Mouse (Mus musculus) forebrain, embryonic 12.5 days (tissue): ENCODE measurements at regions not wholly inside any gene's neighbourhood (a gene's known extent, or its start where the extent isn't known, plus 50 kb on each side); places are given as distances from the start of the nearest gene placed in this dataset.
"Not testable (repeated sequence)": the region's sequence is repeated elsewhere in the genome, so short reads cannot be mapped to it uniquely, and the experiment has no call there.

Source experiments
- ATAC-seq: fragments of 200-750 bp; cut with Nextera tagmentation; 2 replicates; pipeline ENCODE4 v1.8.0; 2017; ENCODE audit warnings: moderate TSS enrichment; ENCODE audit not compliant: low FRiP score
- H3K27ac ChIP-seq: fragments of 300-500 bp; sonication (generic); 2 replicates; pipeline ENCODE4 v1.5.1; 2016; ENCODE audit warnings: mild to moderate bottlenecking
- H3K27me3 ChIP-seq: fragments of 300-500 bp; sonication (generic); 2 replicates; pipeline ENCODE4 v1.6.1; 2016; ENCODE audit warnings: mild to moderate bottlenecking
- H3K36me3 ChIP-seq: fragments of 300-500 bp; sonication (generic); replicated peaks from 2 replicates; pipeline ENCODE4 v1.6.1; 2016; ENCODE audit warnings: mild to moderate bottlenecking
- H3K4me1 ChIP-seq: fragments of 300-500 bp; sonication (generic); 2 replicates; pipeline ENCODE4 v1.6.1; 2016
- H3K4me2 ChIP-seq: fragments of 300-500 bp; sonication (generic); 2 replicates; pipeline ENCODE4 v1.6.1; 2016; ENCODE audit warnings: mild to moderate bottlenecking, moderate library complexity
- H3K4me3 ChIP-seq: fragments of 300-500 bp; sonication (generic); replicated peaks from 2 replicates; pipeline ENCODE4 v1.5.1; 2016; ENCODE audit warnings: mild to moderate bottlenecking
- H3K9ac ChIP-seq: fragments of 300-500 bp; sonication (generic); 2 replicates; pipeline ENCODE4 v1.6.1; 2016; ENCODE audit warnings: mild to moderate bottlenecking
- H3K9me3 ChIP-seq: fragments of 300-500 bp; sonication (generic); 2 replicates; pipeline ENCODE4 v1.6.1; 2016
- WGBS: fragments of 180-500 bp; shearing (Covaris S2); methylation state at CpG from one replicate; pipeline ENCODE4 v1.1.7; 2016; 5-methylcytosine and 5-hydroxymethylcytosine counted together

DNA sequence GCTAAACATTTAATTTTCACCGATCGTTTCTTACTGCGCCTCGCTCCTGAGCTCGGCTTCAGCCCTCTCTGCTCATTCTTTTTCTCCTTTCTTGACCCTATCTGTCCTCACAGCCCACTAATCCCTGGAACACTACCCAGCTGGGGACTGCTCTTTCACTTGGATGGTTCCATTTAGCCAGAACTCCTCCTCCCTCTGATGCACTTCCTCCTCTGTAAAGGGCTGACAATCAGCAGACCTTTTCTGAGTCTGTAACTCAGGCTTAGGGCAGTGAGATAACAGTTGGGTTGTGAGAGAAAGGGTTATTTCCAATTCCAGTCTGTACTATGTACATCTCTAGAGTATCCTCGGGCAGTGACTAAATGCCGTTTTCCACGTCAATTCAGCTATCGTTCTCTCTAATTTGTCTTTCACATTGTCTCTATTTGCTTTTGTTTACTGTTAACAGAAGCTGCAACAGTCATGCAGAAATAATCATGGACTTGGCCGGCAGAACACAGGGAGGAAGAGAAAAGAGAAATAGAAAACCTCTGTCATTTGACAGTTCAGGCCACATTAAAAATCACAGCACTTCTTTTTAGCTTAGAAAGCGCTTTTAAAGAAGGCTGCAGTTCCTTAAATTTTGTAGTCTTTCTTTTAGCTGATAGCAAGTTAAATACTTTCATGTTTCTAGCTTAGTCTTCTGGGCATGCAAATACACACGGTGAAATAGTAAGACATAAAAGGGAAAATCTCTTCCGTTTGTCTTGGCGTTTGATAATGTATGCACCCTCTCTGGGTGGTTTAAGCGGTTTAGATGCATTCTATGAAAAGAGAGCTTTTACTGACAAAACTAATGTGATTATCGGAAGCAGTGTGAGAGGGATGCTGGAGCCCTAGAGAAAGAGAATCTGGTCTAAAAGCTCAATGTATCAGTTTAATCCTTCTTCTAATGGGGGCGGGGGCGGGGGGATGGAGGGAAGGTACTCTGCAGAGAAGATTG, 94.7 kb upstream of the Fam181b start:
- H3K4me3 ChIP-seq: peak overlapping the region; percentile 3; the same call in 1 of the 2 replicates
- H3K4me1 ChIP-seq: peaks cover 20% of the 10 kb centered on the region; the same call in 1 of the 2 replicates
- H3K9me3 ChIP-seq: no peaks in the 10 kb centered on the region
- peak overlapping the region; percentile 45 for H3K4me2 ChIP-seq
- WGBS: 4% methylated on average over 18 of the region's 18 CpGs
- H3K9ac ChIP-seq: peak overlapping the region; percentile 7; the same call in 1 of the 2 replicates
- peaks cover 16% of the 10 kb centered on the region; the same call in 1 of the 2 replicates for H3K27me3 ChIP-seq
- H3K36me3 ChIP-seq: no peaks in the 10 kb centered on the region
- ATAC-seq: peak; percentile 94
- H3K27ac ChIP-seq: peak overlapping the region; percentile 47

DNA sequence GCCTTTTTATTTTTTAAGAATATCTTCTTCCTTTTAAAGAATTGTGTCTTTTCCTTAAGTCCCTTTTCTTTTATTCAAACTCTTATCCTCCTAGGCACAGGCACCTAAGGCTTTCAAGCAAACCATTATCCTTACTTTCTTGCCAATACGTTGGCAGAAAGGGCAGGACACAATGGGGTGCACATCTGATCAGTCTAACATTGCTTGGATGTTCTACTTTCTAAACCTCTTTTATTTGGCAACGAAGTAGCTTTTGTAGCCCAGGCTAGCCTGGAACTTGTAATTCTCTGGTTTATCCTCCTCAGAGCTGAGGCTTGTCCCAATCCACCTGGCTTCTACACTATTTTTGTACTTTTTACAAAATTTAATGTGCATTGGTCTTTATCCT, 94.0 kb upstream of the Fam181b start:
- Histone ChIP-seq H3K27me3 (peaks cover 13% of the 10 kb centered on the region; the same call in 1 of the 2 replicates), H3K9ac (no peak overlapping the region), H3K27ac (0 out of 2 replicates have a peak overlapping the region, but pooled peaks have one; percentile 47), H3K36me3 (no peaks in the 10 kb centered on the region), H3K4me2 (peak overlapping the region; percentile 45), H3K4me1 (peaks cover 20% of the 10 kb centered on the region; the same call in 1 of the 2 replicates), H3K9me3 (no peaks in the 10 kb centered on the region), H3K4me3 (no peak overlapping the region)
- no peak for ATAC-seq
- 12% methylated on average over 2 of the region's 2 CpGs for WGBS

GRCm38 (mm10) chr7:92998886-92999285, 80.8 kb upstream of the Fam181b start:
- no peaks in the 10 kb centered on the region for H3K9me3 ChIP-seq
- H3K27me3 ChIP-seq: no peaks in the 10 kb centered on the region
- 89% methylated on average over 3 of the region's 3 CpGs for WGBS
- ATAC-seq: no peak
- no peaks in the 10 kb centered on the region for H3K4me1 ChIP-seq
- H3K4me3 ChIP-seq: no peak overlapping the region
- no peak overlapping the region for H3K27ac ChIP-seq
- no peaks in the 10 kb centered on the region for H3K36me3 ChIP-seq
- no peak overlapping the region for H3K4me2 ChIP-seq
- no peak overlapping the region for H3K9ac ChIP-seq

DNA sequence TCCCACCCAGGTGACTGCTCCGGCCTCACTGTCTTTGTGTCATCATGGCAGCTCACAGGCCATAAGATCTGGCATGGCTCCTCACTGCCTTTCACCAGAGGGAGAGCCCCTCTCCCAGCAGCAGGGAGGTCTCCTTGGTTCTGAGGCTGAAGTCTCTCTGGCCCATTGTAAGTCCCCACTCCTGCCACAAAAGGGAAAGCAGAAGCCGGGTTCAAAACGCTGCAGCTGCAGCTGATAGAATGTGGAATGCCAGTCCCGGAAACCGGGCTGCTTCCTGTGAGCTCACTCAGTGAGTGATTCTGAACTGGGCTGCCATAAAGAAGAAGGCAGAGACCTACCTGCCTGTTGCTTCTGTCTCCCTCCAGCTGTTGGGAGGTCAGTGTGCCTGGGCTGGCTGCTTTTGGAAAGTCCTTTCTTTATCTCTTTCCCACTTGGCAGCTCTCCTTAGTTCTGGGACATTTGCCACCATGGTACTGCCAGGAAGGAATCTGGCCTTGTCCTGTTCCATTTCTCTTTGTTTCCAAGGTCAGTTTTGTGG, 72.9 kb upstream of the Fam181b start:
- H3K9me3 ChIP-seq, H3K27me3 ChIP-seq, H3K4me1 ChIP-seq, H3K4me2 ChIP-seq, H3K36me3 ChIP-seq, H3K4me3 ChIP-seq, H3K27ac ChIP-seq, H3K9ac ChIP-seq: not testable (repeated sequence)
- peak; percentile 44; the same call in 1 of the 2 replicates for ATAC-seq
- WGBS: 31% methylated on average over 5 of the region's 5 CpGs

- no peaks in the 10 kb centered on the region for H3K9me3 ChIP-seq
- no peak overlapping the region for H3K9ac ChIP-seq
- no peak overlapping the region for H3K4me2 ChIP-seq
- no peaks in the 10 kb centered on the region for H3K36me3 ChIP-seq
- H3K4me1 ChIP-seq: peaks cover 6% of the 10 kb centered on the region; the same call in 1 of the 2 replicates
- no peaks in the 10 kb centered on the region for H3K27me3 ChIP-seq
- no peak for ATAC-seq
- no peak overlapping the region for H3K27ac ChIP-seq
- H3K4me3 ChIP-seq: no peak overlapping the region
- 15% methylated on average over 4 of the region's 4 CpGs for WGBS
Observed at GRCm38 (mm10) chr7:93007721-93008120, 71.9 kb upstream of the Fam181b start.

GRCm38 (mm10) chr7:93019390-93019789, 60.3 kb upstream of the Fam181b start:
- no peak overlapping the region for H3K27ac ChIP-seq
- H3K9me3 ChIP-seq: no peaks in the 10 kb centered on the region
- peaks cover 9% of the 10 kb centered on the region for H3K27me3 ChIP-seq
- H3K36me3 ChIP-seq: no peaks in the 10 kb centered on the region
- no peak overlapping the region for H3K4me3 ChIP-seq
- H3K4me2 ChIP-seq: no peak overlapping the region
- no peak overlapping the region for H3K9ac ChIP-seq
- ATAC-seq: no peak
- WGBS: 84% methylated on average over 1 of the region's 1 CpGs
- H3K4me1 ChIP-seq: peaks cover 11% of the 10 kb centered on the region

DNA sequence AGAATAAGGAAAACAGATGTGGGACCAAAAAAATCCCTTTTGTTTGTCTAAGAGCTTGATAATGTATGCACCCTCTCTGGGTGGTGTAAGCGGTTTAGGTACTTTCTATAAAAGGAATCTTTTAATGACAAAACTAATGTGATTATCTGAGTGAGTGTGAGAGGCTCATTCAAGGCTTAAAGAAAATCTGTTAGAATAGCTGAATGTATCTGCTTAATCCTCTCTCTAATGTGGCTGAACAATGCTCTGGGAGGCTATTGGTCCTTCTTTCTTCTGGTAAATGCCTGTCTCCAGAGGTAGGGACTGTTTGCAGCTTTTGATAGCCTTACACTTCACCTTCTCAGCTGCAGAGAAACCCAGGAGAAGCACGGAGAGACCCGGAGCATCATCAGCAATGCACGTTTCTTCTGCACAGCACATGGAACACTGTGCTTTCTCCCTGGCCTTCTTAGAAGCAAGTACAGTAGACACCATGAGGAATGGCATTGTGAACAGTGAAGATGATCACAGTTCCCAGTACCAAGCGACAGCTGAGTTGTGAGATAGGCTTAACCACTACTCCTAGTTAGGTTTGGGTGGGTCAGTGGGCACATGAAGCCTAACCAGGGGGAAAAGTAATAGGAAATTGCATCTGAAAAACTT, 56.1 kb upstream of the Fam181b start:
- H3K27ac ChIP-seq: no peak overlapping the region
- no peak for ATAC-seq
- peaks cover 18% of the 10 kb centered on the region for H3K27me3 ChIP-seq
- 18% methylated on average over 5 of the region's 5 CpGs for WGBS
- H3K9ac ChIP-seq: no peak overlapping the region
- H3K4me1 ChIP-seq: peaks cover 16% of the 10 kb centered on the region
- H3K4me2 ChIP-seq: no peak overlapping the region
- H3K36me3 ChIP-seq: no peaks in the 10 kb centered on the region
- H3K9me3 ChIP-seq: no peaks in the 10 kb centered on the region
- H3K4me3 ChIP-seq: no peak overlapping the region

- no peak overlapping the region for H3K4me2 ChIP-seq
- no peak overlapping the region for H3K9ac ChIP-seq
- WGBS: 24% methylated on average over 4 of the region's 4 CpGs
- no peaks in the 10 kb centered on the region for H3K36me3 ChIP-seq
- H3K27me3 ChIP-seq: peaks cover 10% of the 10 kb centered on the region
- no peak overlapping the region for H3K27ac ChIP-seq
- H3K4me1 ChIP-seq: peaks cover 16% of the 10 kb centered on the region
- peak; percentile 51; the same call in 1 of the 2 replicates for ATAC-seq
- H3K4me3 ChIP-seq: no peak overlapping the region
- H3K9me3 ChIP-seq: no peaks in the 10 kb centered on the region
Observed at GRCm38 (mm10) chr7:93026231-93026630, 53.4 kb upstream of the Fam181b start.
